Mouse (Mus musculus) yolk sac, embryonic 10.5 days (tissue): ENCODE data around the gene Pex1.
"Not testable (repeated sequence)": the region's sequence is repeated elsewhere in the genome, so short reads cannot be mapped to it uniquely, and the experiment has no call there.

Source experiments
- DNase-seq: peaks from one replicate; pipeline ENCODE4 v3.0.0-alpha.2; 2017; ENCODE audit warnings: low spot score

Pex1 gene

DNA sequence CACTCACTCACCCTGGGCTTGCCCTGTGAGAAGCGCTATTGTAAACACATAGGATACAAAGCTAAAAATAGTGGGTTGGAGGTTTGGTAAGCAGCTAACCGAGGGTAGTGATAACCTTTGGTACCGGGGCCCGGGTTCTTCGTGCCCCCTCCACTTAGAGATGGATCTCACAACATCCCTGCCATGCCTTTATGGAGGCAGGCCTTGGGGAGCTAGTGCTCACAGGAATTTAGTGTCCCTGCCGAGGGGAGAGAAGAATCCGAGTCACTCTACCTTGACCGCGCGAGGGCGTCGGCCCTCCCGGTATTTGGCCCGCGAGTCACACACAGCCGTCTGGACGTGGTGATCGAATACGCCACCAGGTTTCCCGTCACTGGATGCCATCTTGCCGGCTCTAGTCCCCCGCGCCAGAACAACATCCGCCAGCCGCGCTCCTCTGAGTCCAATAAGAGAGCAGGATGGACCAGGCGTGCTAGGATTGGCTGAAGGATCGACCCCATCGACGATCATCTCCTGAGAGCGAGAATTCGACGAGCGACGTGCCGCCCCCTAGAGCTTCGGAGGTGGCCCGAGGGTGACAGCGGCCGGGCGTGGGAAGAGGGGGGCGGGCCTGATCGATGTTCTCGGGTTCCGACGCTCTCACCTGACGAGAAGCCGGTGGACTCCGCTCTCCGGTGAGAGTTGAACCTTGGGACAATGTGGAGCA is at the start of gene Pex1:
Gene Pex1 (plus strand): TSS at position 374 of the 706 bp plus-strand sequence.
- DNase-seq, result peak; percentile 96

DNA sequence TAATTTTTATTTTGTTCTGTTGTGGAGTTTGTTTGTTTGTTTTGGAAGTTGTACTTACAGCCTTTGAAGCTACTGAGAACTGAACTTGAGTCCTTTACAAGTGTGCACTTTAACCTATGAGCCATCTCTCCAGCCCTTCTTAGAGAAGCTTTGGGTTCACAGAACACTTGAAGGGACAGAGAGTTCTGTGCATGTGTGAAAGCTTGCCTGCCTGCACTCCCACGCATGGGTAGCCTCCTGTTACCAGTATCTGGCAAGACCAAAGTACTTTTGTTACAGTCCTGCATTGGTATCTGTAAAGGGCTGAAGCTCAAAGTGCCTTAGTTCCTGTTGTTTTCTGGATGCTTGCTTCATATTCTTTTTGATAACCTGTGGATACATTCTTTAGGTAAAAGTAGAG is 49.6 kb upstream of the Pex1 start:
- no peak for DNase-seq

DNA sequence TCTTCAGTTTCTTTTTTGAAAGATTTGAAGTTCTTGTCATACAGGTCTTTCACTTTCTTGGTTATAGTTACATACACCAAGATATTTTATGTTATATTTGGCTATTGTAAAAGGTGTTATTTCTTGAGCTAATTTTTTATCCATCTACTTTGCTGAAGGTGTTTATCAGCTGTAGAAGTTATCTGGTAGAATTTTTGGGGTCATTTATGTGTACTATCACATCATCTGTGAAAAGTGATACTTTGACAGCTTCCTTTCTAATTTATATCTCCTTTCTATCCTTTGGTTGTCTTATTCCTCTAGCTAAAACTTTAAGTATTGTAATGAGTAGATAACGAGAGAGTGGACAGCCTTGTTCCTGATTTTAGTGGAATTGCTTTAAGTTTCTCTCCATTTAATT is 44.4 kb upstream of the Pex1 start:
- no peak for DNase-seq

DNA sequence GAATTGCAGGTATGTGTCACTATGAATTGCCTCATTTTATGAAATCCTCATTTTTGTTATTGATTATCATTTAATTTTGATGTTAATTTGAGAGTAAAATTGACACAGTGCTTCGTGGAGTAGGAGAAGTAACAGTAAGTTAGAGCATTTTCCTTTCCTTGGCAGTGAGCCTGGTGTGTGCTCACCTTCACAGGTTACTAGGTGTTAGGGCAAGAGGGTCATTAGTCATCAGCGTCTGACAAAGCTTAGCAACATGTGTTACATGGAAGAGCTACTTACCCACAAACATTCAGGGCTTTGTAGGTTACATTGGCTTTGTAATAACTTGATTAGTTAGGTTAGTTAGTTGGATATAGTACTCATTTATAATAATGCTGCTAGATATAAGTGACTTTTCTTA is 41.7 kb upstream of the Pex1 start:
- no peak for DNase-seq

DNA sequence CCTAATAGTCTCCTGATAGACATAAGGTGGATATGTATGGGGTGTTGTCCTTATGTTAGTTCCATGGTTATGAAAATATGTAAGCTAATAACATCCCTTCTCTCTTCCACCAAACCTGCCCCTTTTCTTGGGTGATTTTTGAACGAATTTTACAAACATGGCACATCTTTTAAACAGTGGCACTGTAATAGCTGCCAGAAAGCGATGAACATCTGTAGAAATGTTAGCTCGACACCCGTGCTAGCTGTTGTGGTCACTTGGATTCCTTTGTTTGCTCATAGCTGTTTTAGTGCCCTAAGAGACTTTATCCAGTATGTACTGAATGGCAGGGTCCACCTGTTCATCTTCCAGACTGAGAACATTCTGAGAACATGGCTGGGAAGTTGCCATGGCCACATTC is 24.6 kb upstream of the Pex1 start, which contains the start of gene 1700109H08Rik:
Gene 1700109H08Rik (plus strand): TSS at position 301 of the 400 bp plus-strand sequence.
- no peak for DNase-seq

DNA sequence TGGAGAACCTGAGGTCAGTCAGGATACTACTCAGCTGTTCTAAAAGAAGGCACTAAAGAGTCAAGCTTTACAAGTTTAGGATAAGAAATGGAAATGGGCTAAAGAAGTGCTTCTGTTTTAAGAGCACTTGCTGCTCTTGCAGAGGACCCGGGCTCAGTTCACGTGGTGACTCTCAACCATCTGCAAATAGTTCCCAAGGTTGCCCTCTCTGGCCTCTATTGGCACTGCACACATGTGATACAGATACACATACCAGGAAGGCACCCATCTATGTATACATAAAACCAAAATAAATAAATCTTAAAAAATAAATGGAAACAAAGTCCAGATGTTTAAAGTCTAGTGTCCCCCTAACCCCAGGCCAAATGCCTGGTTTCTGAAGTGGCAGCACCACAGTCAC is 21.0 kb upstream of the Pex1 start:
- DNase-seq, result no peak

DNA sequence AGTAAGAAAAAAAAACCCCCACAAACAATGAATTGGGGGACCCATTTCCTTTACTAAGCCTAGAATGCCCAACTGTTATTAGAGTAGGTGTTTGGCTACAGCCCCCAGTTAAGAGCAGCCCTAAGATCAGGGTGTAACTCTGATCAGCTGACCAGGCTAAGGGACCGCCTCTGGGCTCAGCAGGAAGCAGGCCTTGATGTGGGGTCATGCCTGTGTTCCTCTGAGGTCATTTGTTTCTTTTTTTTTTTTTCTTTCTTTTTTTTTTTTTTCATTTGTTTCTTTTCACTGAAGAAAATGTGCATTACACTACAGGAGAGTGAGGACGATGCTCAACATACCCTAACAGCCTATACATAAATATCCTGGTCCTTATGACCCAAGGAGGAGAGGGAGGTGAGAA is 17.9 kb upstream of the Pex1 start:
- no peak for DNase-seq

DNA sequence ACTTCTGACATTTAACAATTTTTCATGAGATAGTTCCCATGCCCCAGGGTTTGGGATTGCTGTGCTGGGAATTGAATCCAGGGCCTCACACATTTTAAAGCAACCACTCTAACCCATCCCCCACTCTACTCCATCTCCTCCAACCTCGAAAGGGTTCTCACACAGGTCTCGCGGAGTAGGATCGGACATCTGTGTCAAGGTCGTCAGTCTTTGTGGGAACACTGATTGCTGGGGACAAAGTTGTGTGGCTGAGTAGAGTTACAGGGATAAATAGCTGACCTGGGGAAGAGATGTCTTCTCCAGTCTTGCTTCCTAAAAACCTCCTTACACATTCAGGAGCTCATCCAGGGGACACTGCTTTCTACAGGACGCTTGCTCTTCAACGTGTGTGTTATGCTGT is 16.8 kb upstream of the Pex1 start:
- DNase-seq, result no peak

DNA sequence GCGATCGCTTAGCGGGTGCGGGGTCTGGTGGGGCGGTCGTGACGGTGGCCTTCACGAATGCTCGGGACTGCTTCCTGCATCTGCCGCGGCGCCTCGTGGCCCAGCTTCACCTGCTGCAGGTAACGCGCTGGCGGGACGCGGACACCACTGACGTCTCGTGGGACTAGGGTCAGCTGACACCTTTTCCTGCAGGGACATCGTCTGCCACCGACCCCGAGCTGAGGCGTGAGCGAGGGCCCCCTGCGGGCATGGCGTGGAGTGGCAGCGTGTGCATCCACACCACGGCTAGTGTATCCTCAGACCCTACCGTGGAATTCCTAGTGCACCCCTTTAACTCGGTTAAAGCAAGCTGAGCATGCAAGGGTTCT is 517 bp downstream of the Pex1 start, which contains the start of gene Rbm48:
Gene Rbm48 (minus strand): TSS at position 187 of the 368 bp plus-strand sequence.
- DNase-seq, result no peak

DNA sequence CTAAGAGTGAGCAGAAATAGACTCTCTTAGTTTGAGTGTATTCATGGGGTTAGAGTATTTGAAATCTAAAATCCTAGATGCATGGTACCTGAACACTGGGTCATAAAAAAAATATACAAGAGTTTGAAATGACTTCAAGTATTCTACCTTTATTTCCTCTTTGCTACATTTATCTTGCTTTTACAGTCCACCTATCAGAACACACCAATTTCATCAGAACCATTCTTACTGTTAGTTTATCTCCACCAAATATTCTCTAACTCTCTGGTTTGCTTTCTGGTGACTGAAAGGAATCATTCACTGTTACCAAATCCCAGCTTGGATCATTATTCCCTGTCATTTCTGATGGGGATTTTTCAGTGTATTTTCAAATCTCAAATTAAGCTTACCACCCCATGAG is 1.3 kb downstream of the Pex1 start:
- DNase-seq, result no peak

DNA sequence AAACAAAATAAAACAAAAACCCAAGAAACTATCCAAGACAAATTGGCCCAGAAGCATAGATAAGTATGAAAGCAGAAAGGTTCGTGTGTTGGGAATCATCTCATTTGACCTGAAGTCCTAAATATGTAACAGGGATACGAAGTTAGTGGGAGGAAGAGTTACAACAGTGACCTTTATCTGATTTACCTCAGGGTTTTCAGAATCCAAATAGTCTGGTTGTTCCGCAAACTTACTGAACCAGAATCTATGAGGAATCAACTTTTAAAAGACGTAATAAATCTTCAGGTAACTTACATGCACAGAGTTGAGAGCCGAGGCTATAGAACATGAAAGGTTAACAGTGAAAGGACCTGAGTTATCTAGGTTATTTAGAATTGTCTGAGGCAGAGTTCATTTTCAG is 2.9 kb downstream of the Pex1 start:
- DNase-seq, result no peak

DNA sequence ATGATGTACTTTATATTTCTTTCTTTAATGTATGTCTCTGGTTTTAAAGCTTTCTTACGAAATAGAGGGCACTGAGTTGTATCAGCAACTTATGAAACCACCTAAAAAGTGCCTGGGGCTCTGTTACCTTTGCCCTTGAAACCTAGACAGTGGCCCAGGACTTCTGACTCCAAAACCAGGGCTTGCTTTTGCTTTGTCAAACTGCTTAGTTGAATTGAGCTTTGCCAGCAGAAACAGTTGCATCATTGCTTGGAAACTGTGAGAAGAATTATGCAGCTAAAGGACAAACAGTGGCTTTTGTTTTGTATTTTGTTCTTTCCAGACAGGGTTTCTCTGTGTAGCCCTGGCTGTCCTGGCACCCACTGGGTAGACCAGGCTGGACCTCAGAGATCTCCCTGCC is 4.4 kb downstream of the Pex1 start:
- no peak for DNase-seq

DNA sequence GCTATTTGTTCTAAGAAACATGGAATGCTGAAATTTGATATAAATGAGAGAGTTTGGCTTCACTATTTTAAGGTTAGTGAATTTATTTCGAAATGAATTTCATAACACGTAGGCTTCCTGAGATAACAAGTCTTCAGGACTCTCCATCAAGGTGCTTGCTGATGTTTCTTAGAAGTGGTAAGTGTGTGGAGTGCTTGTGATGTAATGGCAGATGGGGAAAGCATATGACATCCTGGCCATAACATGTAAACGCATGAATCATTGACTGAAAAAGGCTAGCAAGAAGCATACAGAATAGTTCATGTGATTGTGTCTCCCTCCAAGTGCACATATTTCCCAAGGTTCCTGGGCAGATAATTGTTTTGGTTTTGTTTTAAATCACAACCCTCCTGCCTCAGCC is 4.9 kb downstream of the Pex1 start:
- no peak for DNase-seq

DNA sequence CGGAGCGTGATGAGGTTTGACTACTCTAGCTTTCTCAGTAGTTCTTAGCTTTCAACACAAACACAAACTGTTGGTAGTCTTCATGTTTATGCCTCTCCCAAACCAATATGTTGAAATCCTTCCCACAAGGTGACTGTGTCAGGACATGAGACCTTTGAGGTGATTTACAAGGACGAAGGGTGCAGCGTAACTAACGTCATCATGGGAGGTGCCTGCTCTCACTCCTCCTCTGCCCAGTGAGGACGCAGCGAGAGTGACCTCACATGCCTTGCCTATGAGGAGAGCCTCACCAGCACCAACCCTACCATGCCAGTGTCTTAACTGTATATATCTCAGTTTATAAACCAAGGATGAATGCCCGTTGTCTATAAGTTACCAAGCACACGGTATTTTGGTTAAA is 11.2 kb downstream of the Pex1 start:
- no peak for DNase-seq

DNA sequence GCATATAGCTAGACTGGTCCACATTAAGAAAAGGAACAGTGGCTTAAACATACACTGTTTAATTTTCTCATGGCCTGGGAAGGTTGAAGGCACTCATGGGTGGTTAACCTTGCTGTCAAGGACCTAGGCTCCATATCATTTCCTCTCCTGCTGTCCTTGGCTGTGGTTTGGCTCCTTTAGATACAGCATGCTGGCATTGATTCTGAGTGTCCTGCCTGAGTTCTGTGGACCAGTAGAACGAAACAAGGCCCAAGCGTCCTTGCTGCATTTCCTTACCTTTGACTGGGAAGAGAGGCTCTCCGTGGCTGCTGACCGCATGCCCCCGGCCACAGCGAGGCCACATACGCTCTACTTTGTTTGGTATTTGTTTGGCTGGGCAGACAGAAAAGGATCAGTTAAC is 13.4 kb downstream of the Pex1 start:
- DNase-seq, result no peak

DNA sequence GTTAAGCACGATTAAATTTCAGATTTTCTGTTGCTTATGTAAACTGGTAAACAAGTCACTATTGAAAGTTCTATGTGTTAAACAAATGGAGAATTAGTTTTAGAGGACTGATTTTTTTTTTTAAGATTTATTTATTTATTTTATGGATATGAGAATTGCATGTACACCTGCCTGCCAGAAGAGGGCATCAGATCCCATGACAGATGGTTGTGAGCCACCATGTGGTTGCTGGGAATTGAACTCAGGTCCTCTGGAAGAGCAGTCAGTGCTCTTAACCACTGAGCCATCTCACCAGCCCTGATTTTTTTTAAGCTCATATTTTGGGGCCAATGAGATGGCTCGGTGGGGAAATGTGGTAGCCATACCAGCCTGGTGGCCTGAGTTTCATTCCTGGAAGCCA is 16.0 kb downstream of the Pex1 start:
- not testable (repeated sequence) for DNase-seq

DNA sequence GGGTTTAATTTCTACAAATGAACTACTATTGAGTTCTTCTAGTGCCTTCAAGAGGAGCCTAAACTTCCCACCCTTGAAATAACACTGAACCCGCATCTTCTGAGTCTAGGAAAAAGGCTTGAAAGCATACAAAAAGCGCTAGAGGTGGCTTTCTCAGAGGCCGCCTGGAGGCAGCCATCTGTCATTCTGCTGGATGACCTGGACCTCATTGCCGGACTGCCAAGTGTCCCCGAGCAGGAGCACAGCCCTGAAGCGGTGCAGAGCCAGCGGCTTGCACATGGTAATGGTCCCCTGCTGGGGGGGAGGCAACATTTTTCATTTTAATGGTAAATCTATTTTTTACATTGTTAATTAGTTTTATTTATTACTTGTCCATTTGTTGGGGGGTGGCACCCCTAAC is 24.6 kb downstream of the Pex1 start:
- no peak for DNase-seq

DNA sequence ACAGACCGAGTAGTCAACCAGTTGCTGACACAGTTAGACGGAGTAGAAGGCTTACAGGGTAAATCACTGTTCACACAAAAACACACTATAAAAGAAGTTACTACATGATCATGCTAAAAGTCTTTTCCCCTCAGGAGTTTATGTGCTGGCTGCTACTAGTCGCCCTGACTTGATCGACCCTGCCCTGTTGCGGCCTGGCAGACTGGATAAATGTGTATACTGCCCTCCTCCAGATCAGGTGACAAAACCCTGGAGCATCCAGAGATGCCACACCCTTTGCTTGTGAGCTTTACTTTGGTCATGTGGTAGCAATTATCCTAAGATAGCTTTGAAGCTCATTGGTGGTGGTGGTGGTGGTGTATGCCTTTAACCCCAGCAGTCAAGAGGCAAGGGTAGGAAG is 34.2 kb downstream of the Pex1 start:
- no peak for DNase-seq

DNA sequence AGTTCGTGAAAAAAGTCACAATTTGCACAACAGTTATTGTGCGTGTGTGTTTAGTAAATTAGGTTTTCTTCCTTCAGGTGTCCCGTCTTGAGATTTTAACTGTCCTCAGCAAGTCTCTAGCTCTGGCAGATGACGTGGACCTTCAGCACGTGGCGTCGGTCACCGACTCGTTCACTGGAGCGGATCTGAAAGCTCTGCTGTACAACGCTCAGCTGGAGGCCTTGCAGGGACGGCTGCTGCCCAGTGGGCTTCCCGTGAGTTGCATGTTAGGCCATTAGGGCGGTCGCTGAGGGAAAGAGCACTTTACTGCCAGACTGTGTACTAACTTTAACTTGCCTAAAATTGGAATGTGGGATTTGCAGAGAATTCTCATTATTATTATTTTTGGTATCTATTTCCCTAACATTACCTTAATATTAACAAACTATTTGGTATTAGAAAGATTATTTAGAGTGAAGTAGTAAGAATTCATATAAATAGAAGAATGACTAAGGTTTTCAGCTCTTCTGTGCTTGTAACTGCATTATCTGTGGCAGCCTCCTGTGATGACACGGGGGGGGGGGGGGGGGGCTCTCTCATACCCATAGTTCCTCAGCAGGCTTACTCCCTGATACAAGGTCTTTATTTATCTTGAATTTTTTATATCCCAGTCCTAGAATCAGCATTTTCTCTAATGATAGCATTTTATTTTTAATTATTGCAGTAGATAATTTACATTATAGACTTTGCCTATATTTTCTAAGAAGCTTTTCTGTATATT is 35.8 kb downstream of the Pex1 start:
- no peak for DNase-seq

DNA sequence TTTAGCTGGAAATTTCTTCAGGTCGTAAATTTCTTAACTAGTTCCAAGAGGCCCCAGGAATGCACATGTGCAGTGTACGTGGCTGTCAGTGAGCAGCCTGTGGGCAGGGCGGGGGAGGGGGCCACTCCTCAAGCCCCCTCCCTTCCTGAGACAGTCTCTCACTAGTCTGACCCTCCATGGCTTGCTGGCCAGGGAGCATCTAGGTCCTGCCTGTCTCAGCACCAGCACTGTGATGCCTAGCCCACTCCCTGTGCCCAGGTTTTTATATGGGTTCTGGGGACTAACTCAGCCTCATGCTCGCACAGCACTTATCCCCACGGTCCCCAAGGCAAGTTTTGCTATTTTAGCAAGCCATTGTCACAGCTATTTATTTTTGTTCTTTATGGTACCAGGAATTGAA is 36.4 kb downstream of the Pex1 start:
- DNase-seq, result no peak

DNA sequence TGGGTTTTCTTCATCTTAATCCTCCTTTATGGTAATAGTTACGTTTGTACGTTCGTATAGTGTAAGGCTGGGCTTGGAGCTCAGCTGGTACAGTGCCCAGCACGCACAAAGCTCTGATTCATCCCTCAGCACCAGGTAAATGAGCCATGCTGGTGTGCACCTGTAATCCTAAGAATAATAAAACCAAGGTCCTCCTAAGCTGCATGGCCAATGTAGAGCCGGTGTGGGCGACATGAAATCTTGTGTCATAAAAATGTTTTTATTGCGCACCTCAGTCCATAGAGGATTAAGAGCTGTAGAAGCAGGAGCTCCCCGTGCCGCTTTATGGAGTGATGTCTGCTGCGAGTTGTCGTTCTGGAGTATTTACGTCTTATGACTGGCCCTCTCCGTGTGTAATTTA is 37.4 kb downstream of the Pex1 start:
- DNase-seq, result no peak

DNA sequence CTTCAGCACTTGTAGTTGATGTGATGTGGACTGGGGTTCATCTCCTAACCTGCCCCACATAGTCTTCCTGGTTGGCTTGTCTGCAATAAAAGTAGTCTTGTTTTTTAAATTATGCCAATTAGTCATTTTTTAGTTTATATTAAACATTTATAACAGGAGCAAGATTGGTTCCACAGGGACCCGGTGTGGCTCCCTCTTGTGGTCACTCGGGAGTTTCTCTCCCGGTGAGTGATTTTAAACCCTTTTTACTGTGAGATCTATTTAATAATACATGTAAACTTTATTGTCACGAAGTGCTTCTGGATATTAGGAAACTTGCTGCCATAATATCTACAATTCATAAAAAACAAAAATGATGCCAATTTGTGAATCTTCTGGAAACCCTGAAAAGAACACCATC is 38.1 kb downstream of the Pex1 start:
- no peak for DNase-seq

DNA sequence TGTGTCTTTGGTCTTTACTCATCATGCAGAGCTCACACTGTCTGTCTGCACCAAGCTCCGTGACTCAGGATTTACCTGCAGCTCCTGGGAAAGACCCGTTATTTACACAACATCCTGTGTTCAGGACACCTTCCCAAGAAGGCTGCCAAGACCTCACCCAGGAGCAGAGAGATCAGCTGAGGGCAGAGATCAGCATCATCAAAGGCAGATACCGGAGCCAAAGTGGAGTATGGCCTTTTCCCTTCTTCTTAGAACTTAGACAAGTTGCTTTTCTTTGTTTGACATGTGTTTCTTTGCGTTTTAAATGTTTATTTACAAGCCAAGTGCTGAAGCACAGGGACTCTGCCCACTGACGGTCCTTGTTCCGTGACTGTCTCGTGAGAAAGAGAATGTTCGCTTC is 39.4 kb downstream of the Pex1 start:
- no peak for DNase-seq

DNA sequence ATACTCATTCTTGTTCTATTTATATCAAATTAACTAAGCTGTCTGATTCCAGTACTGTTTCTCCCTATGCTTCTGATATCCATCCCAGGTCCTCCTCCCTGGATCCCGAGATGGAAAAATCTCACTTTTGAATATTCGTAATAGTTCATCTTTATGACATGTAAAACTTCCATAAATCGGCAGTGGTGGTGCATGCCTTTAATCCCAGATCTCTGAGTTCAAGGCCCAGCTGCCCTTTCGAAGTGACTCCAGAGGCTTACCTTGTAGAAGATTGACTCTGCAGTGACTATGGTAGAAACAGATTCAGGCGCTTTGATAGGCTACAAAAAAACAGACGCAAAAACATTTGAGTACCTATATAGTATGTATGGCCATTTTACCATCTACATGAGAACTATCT is 48.8 kb downstream of the Pex1 start:
- DNase-seq, result no peak
